Mouse (Mus musculus) heart, embryonic 15.5 days (tissue): ENCODE measurements around the gene Gcnt3. TPM values are rescaled to one million over a fixed set of nuclear protein-coding genes. Genes with fewer than 3 reads are reported as not detected.
"Not testable (repeated sequence)": the region's sequence is repeated elsewhere in the genome, so short reads cannot be mapped to it uniquely, and the experiment has no call there.

Experiments
- ATAC-seq: fragments of 200-750 bp; cut with Nextera tagmentation; replicated peaks from 2 replicates; pipeline ENCODE4 v1.8.0; 2017; ENCODE audit warnings: low read depth, moderate TSS enrichment; ENCODE audit not compliant: insufficient number of reproducible peaks, insufficient read depth, low FRiP score
- H3K27ac ChIP-seq: fragments of 300-500 bp; sonication (generic); 2 replicates; pipeline ENCODE4 v1.5.1; 2015; ENCODE audit warnings: mild to moderate bottlenecking, inconsistent platforms
- H3K27me3 ChIP-seq: fragments of 300-500 bp; sonication (generic); 2 replicates; pipeline ENCODE4 v1.6.1; 2015; ENCODE audit warnings: inconsistent platforms
- H3K36me3 ChIP-seq: fragments of 300-500 bp; sonication (generic); 2 replicates; pipeline ENCODE4 v1.6.1; 2015; ENCODE audit warnings: mild to moderate bottlenecking, inconsistent platforms
- H3K4me1 ChIP-seq: fragments of 300-500 bp; sonication (generic); replicated peaks from 2 replicates; pipeline ENCODE4 v1.6.1; 2015; ENCODE audit warnings: inconsistent platforms
- H3K4me2 ChIP-seq: fragments of 300-500 bp; sonication (generic); 2 replicates; pipeline ENCODE4 v1.6.1; 2015; ENCODE audit warnings: inconsistent platforms, mild to moderate bottlenecking, moderate library complexity
- H3K4me3 ChIP-seq: fragments of 300-500 bp; sonication (generic); 2 replicates; pipeline ENCODE4 v1.5.1; 2015; ENCODE audit warnings: mild to moderate bottlenecking, inconsistent platforms
- H3K9ac ChIP-seq: fragments of 300-500 bp; sonication (generic); 2 replicates; pipeline ENCODE4 v1.6.1; 2015; ENCODE audit warnings: mild to moderate bottlenecking, inconsistent platforms
- H3K9me3 ChIP-seq: fragments of 300-500 bp; sonication (generic); replicated peaks from 2 replicates; pipeline ENCODE4 v1.6.1; 2016; ENCODE audit warnings: inconsistent platforms
- WGBS: fragments of 180-500 bp; shearing (Covaris S2); methylation state at CpG from one replicate; pipeline ENCODE4 v1.1.7; 2015; ENCODE audit warnings: mixed read lengths; 5-methylcytosine and 5-hydroxymethylcytosine counted together
- polyA plus RNA-seq: library from polyadenylated mRNA; unstranded; fragments of >200 nt; fragmentation: Nextera tagmentation; extraction: Ambion mirVana; gene quantifications from 2 replicates; pipeline ENCODE4 v1.2.1, GENCODE M21; 2015

Gene Gcnt3
- polyA plus RNA-seq, 1 experiment from 2014 or later = not detected

GRCm38 (mm10) chr9:70042935-70043334 is 5.0 kb upstream of the Gcnt3 start:
- ATAC-seq = no peak
- Histone ChIP-seq H3K27me3 (no peaks in the 10 kb centered on the region), H3K4me3 (no peak overlapping the region), H3K36me3 (no peaks in the 10 kb centered on the region), H3K9ac (no peak overlapping the region), H3K27ac (no peak overlapping the region), H3K4me1 (no peaks in the 10 kb centered on the region), H3K4me2 (no peak overlapping the region), H3K9me3 (no peaks in the 10 kb centered on the region)
- 61% methylated on average over 1 of the region's 1 CpGs for WGBS

GRCm38 (mm10) chr9:70042137-70042536 is 4.2 kb upstream of the Gcnt3 start:
- Histone ChIP-seq H3K9ac (no peak overlapping the region), H3K4me1 (no peaks in the 10 kb centered on the region), H3K27ac (no peak overlapping the region), H3K36me3 (no peaks in the 10 kb centered on the region), H3K4me2 (no peak overlapping the region), H3K4me3 (no peak overlapping the region), H3K27me3 (no peaks in the 10 kb centered on the region), H3K9me3 (no peaks in the 10 kb centered on the region)
- ATAC-seq = no peak
- 88% methylated on average over 4 of the region's 4 CpGs for WGBS

- Histone ChIP-seq H3K4me3 (no peak overlapping the region), H3K4me2 (no peak overlapping the region), H3K36me3 (no peaks in the 10 kb centered on the region), H3K27ac (no peak overlapping the region), H3K9me3 (no peaks in the 10 kb centered on the region), H3K4me1 (no peaks in the 10 kb centered on the region), H3K9ac (no peak overlapping the region), H3K27me3 (no peaks in the 10 kb centered on the region)
- no peak for ATAC-seq
- 71% methylated on average over 11 of the region's 11 CpGs for WGBS
These were observed 2.7 kb upstream of the Gcnt3 start for GRCm38 (mm10) chr9:70040570-70040969.

GRCm38 (mm10) chr9:70039597-70040385 is 1.9 kb upstream of the Gcnt3 start:
- Histone ChIP-seq H3K4me3 (no peak overlapping the region), H3K4me2 (no peak overlapping the region), H3K27ac (no peak overlapping the region), H3K9ac (no peak overlapping the region), H3K36me3 (no peaks in the 10 kb centered on the region), H3K27me3 (no peaks in the 10 kb centered on the region), H3K9me3 (no peaks in the 10 kb centered on the region), H3K4me1 (no peaks in the 10 kb centered on the region)
- ATAC-seq = no peak
- 82% methylated on average over 6 of the region's 6 CpGs for WGBS

- Histone ChIP-seq H3K9ac (no peak overlapping the region), H3K36me3 (no peaks in the 10 kb centered on the region), H3K4me1 (no peaks in the 10 kb centered on the region), H3K27me3 (no peaks in the 10 kb centered on the region), H3K27ac (no peak overlapping the region), H3K4me3 (no peak overlapping the region), H3K9me3 (no peaks in the 10 kb centered on the region), H3K4me2 (no peak overlapping the region)
- no peak for ATAC-seq
- 58% methylated on average over 4 of the region's 4 CpGs for WGBS
These were observed 1.2 kb downstream of the Gcnt3 start for GRCm38 (mm10) chr9:70036646-70037045.

- H3K27me3 ChIP-seq = no peaks in the 10 kb centered on the region
- H3K4me3 ChIP-seq = no peak overlapping the region
- no peak overlapping the region for H3K9ac ChIP-seq
- H3K27ac ChIP-seq = no peak overlapping the region
- no peaks in the 10 kb centered on the region for H3K4me1 ChIP-seq
- no peaks in the 10 kb centered on the region for H3K36me3 ChIP-seq
- no peaks in the 10 kb centered on the region for H3K9me3 ChIP-seq
- H3K4me2 ChIP-seq = no peak overlapping the region
- no peak for ATAC-seq
- WGBS = 85% methylated on average over 7 of the region's 7 CpGs
These were observed 3.2 kb downstream of the Gcnt3 start for GRCm38 (mm10) chr9:70034702-70035101.

GRCm38 (mm10) chr9:70033056-70033455 is 4.8 kb downstream of the Gcnt3 start:
- Histone ChIP-seq H3K4me3 (no peak overlapping the region), H3K9me3 (no peaks in the 10 kb centered on the region), H3K4me1 (no peaks in the 10 kb centered on the region), H3K9ac (no peak overlapping the region), H3K36me3 (no peaks in the 10 kb centered on the region), H3K4me2 (no peak overlapping the region), H3K27me3 (no peaks in the 10 kb centered on the region), H3K27ac (no peak overlapping the region)
- whole genome bisulfite sequencing = 76% methylated on average over 9 of the region's 9 CpGs
- ATAC-seq = no peak

GRCm38 (mm10) chr9:70032167-70032566 is 5.7 kb downstream of the Gcnt3 start:
- Histone ChIP-seq H3K4me2 (no peak overlapping the region), H3K27me3 (no peaks in the 10 kb centered on the region), H3K4me1 (no peaks in the 10 kb centered on the region), H3K4me3 (no peak overlapping the region), H3K9ac (no peak overlapping the region), H3K9me3 (no peaks in the 10 kb centered on the region), H3K27ac (no peak overlapping the region), H3K36me3 (no peaks in the 10 kb centered on the region)
- 69% methylated on average over 1 of the region's 1 CpGs for WGBS
- no peak for ATAC-seq

GRCm38 (mm10) chr9:70025365-70026012 is 12.4 kb downstream of the Gcnt3 start:
- no peak overlapping the region for H3K9ac ChIP-seq
- ATAC-seq = no peak

GRCm38 (mm10) chr9:70024648-70025047 is 13.2 kb downstream of the Gcnt3 start:
- peaks cover 10% of the 10 kb centered on the region; the same call in 1 of the 2 replicates for H3K4me1 ChIP-seq
- no peak for ATAC-seq
- H3K4me3 ChIP-seq = no peak overlapping the region
- no peaks in the 10 kb centered on the region for H3K27me3 ChIP-seq
- H3K4me2 ChIP-seq = no peak overlapping the region
- H3K9me3 ChIP-seq = no peaks in the 10 kb centered on the region
- H3K9ac ChIP-seq = no peak overlapping the region
- peaks cover 6% of the 10 kb centered on the region for H3K36me3 ChIP-seq
- H3K27ac ChIP-seq = no peak overlapping the region

More at GRCm38 (mm10) chr9:70025365-70026012, 12.4 kb downstream of the Gcnt3 start:
- no peak overlapping the region for H3K27ac ChIP-seq
- peaks cover 10% of the 10 kb centered on the region; the same call in 1 of the 2 replicates for H3K4me1 ChIP-seq
- WGBS = 84% methylated on average over 2 of the region's 2 CpGs
- no peak overlapping the region for H3K4me2 ChIP-seq
- H3K27me3 ChIP-seq = no peaks in the 10 kb centered on the region
- H3K36me3 ChIP-seq = no peaks in the 10 kb centered on the region; the same call in 1 of the 2 replicates
- no peaks in the 10 kb centered on the region for H3K9me3 ChIP-seq
- H3K4me3 ChIP-seq = no peak overlapping the region

GRCm38 (mm10) chr9:70023615-70024014 is 14.3 kb downstream of the Gcnt3 start:
- WGBS = 68% methylated on average over 1 of the region's 1 CpGs
- H3K9ac ChIP-seq, ATAC-seq, H3K9me3 ChIP-seq, H3K27ac ChIP-seq, H3K4me1 ChIP-seq, H3K4me2 ChIP-seq, H3K4me3 ChIP-seq, H3K27me3 ChIP-seq: not testable (repeated sequence)
- peaks cover 13% of the 10 kb centered on the region for H3K36me3 ChIP-seq
